Mouse (Mus musculus): ENCODE results near the gene Vmn2r95.
"Not testable (repeated sequence)": the region's sequence is repeated elsewhere in the genome, so short reads cannot be mapped to it uniquely, and the experiment has no call there.

Gene Vmn2r95

GRCm38 (mm10) chr17:18423778-18424177 is at the start of gene Vmn2r95:
TSS of gene Vmn2r95 (plus strand) at chr17:18424078.
- DNase-seq (ENCODE audit: low read depth, low spot score), result no peak

GRCm38 (mm10) chr17:18455619-18456140 is 31.8 kb downstream of the Vmn2r95 start:
- no peak for DNase-seq (ENCODE audit: low read depth, low spot score)

GRCm38 (mm10) chr17:18458126-18458634 is 34.3 kb downstream of the Vmn2r95 start:
- DNase-seq (ENCODE audit: low read depth, low spot score), result not testable (repeated sequence)

GRCm38 (mm10) chr17:18462695-18463094 is 38.8 kb downstream of the Vmn2r95 start:
- DNase-seq (ENCODE audit: low read depth, low spot score), result no peak

DNA sequence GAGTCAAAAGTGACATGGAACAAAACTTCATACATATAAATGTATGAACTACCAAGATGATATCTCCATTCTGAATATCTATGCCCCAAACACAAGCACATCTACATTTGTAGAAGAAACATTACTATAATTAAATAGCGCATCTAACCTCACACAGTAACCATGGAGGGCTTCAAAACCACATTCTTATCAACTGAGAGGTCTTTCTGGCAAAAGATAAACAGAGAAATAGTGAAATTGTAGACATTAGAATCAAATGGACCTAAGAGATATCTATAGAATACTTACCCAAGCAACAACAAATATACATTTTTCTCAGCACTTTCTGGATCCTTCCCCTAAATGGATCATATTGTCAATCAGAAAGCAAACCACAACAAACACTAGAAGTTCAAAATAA is 56.0 kb downstream of the Vmn2r95 start:
- no peak for DNase-seq (ENCODE audit: low read depth, low spot score)

Data from brain, embryonic 18.5 days (tissue).